Mouse (Mus musculus) E14TG2a.4 (cell line): ENCODE results near the gene Synj1.

Source experiments
- CTCF ChIP-seq: conservative IDR thresholded peaks from 2 replicates; pipeline ENCODE4 v1.5.1; 2014; ENCODE audit warnings: low read length
- NANOG ChIP-seq: IDR thresholded peaks from 2 replicates; pipeline ENCODE4 v1.6.1; 2014; ENCODE audit warnings: borderline replicate concordance, low read length, mixed read lengths
- POU5F1 ChIP-seq: IDR thresholded peaks from 2 replicates; pipeline ENCODE4 v1.6.1; 2014; ENCODE audit warnings: low read length, borderline replicate concordance

- no peak for TF ChIP-seq CTCF
- TF ChIP-seq POU5F1, result no peak
- TF ChIP-seq NANOG, result no peak
Observed at GRCm38 (mm10) chr16:91056043-91056821, 45.1 kb upstream of the Synj1 start.
